9 mouse cellular contexts compared by ENCODE assay signal in genomic region chr3:39814814-39815213, GRCm38 (mm10).
DNase-seq lines count a peak whose midpoint lies in the region; ATAC-seq and TF ChIP-seq lines count a peak whose summit lies in the region.
"Had no signal": no experiment of that assay in that cellular context is flagged by ENCODE, and none has a peak within 500 bp of the region (broad histone marks: within the 10 kb centered on the region; RNA-seq: fewer than 3 reads in every experiment).

No protein-coding gene starts in this region.

- 10% methylated on average over 6 of the region's 6 CpGs for WGBS in heart, adult 2 months
- 27% methylated on average over 6 of the region's 6 CpGs for WGBS in heart, embryonic 11.5 days (ENCODE audit: insufficient replicate concordance)
- 35% methylated on average over 6 of the region's 6 CpGs for WGBS in midbrain, embryonic 11.5 days

- H3K4me3 ChIP-seq in heart, adult 2 months = no peak overlapping the region
- no peak overlapping the region for H3K4me3 ChIP-seq in heart, embryonic 11.5 days (ENCODE audit: low read depth, low read length)
- H3K4me3 ChIP-seq in midbrain, embryonic 11.5 days (ENCODE audit: low read depth, low read length) = no peak overlapping the region
- H3K4me3 ChIP-seq: liver, embryonic 15.5 days had no signal

- no peak overlapping the region for H3K9ac ChIP-seq in heart, adult 2 months (ENCODE audit: low read depth, low read length)
- H3K9ac ChIP-seq in heart, embryonic 11.5 days (ENCODE audit: low read depth, low read length) = no peak overlapping the region
- no peak overlapping the region for H3K9ac ChIP-seq in midbrain, embryonic 11.5 days (ENCODE audit: low read length)
- H3K9ac ChIP-seq: liver, embryonic 15.5 days had no signal

- intact Hi-C loops in heart, adult 2 months (cut with DNase I) = loop anchor here (1.0 to 2.0 kb wide), 2 partner anchors 422 to 932 kb away; no protein-coding TSS in a partner anchor
- intact Hi-C loops in heart, postnatal 10 days (cut with DNase I) = loop anchor here (1.0 to 10.0 kb wide), 5 partner anchors 423 to 931 kb away; no protein-coding TSS in a partner anchor

- 0 out of 2 replicates have a peak, but pooled peaks have one; percentile 46 for TF ChIP-seq EP300 in heart, adult 2 months (IDR thresholded peaks at IDR 0.05; ENCODE audit: insufficient read depth, low read depth, low read length)

- H3K9me3 ChIP-seq in heart, embryonic 11.5 days (replicated peaks; ENCODE audit: control insufficient read depth, low read length) = no peaks in the 10 kb centered on the region
- H3K9me3 ChIP-seq in midbrain, embryonic 11.5 days (ENCODE audit: control insufficient read depth, low read length) = no peaks in the 10 kb centered on the region
- H3K9me3 ChIP-seq: liver, embryonic 15.5 days had no signal

- ATAC-seq in heart, embryonic 11.5 days (replicated peaks; ENCODE audit: insufficient number of reproducible peaks, low FRiP score, low TSS enrichment) = no peak
- ATAC-seq in Patski = peak; percentile 76
- ATAC-seq in midbrain, embryonic 11.5 days (ENCODE audit: low FRiP score) = peak; percentile 78; the same call in 1 of the 2 replicates

- H3K36me3 ChIP-seq in heart, adult 2 months (ENCODE audit: control insufficient read depth, insufficient read depth, low read length) = no peaks in the 10 kb centered on the region
- no peaks in the 10 kb centered on the region for H3K36me3 ChIP-seq in heart, embryonic 11.5 days (ENCODE audit: control insufficient read depth, insufficient read depth, low read length)
- no peaks in the 10 kb centered on the region for H3K36me3 ChIP-seq in midbrain, embryonic 11.5 days (ENCODE audit: control insufficient read depth, insufficient read depth, low read length)
- H3K36me3 ChIP-seq: liver, embryonic 15.5 days had no signal

- H3K4me1 ChIP-seq in heart, adult 2 months (ENCODE audit: control insufficient read depth, insufficient read depth, low read length) = no peaks in the 10 kb centered on the region
- no peaks in the 10 kb centered on the region for H3K4me1 ChIP-seq in heart, embryonic 11.5 days (ENCODE audit: control insufficient read depth, insufficient read depth, low read length)
- H3K4me1 ChIP-seq in midbrain, embryonic 11.5 days (ENCODE audit: control insufficient read depth, insufficient read depth, low read length) = no peaks in the 10 kb centered on the region
- H3K4me1 ChIP-seq: liver, embryonic 15.5 days had no signal

- no peak overlapping the region for H3K4me2 ChIP-seq in heart, embryonic 11.5 days
- H3K4me2 ChIP-seq in midbrain, embryonic 11.5 days = no peak overlapping the region
- H3K4me2 ChIP-seq: liver, embryonic 15.5 days had no signal

- in situ Hi-C loops in Patski (cut with MboI; ENCODE audit: low pct_unique_long_range_greater_than_20kb) = loop anchor here (5.0 kb wide), 2 partner anchors 423 to 933 kb away; no protein-coding TSS in a partner anchor

- TF ChIP-seq CTCF in heart, adult 2 months (IDR thresholded peaks at IDR 0.05) = peak; percentile 97
- TF ChIP-seq CTCF in Patski (IDR thresholded peaks at IDR 0.05) = peak; percentile 97

- peak; percentile 21 to 38 for DNase-seq in heart, adult 2 months
- DNase-seq in Patski (ENCODE audit: low read depth, low spot score) = peak; percentile 20
- DNase-seq in embryo, embryonic 10.5 days (ENCODE audit: low spot score) = peak; percentile 82
- DNase-seq in heart, postnatal 10 days = peak; percentile 51 to 76
- DNase-seq in layer of hippocampus, postnatal 36 days = peak; percentile 54 to 58
- peak; percentile 89 for DNase-seq in midbrain, embryonic 11.5 days (ENCODE audit: low spot score, missing footprints)
- peak; percentile 7 for DNase-seq in yolk sac, embryonic 10.5 days (ENCODE audit: low spot score)

- CTCF ChIA-PET in Patski (lab: Charles Lee) = interaction anchor here (0.7 to 3.4 kb wide), 3 partner anchors 102 to 932 kb away, joined by 3 to 20 read pairs (median 3); no protein-coding TSS in a partner anchor

- POLR2A ChIA-PET in Patski (lab: Charles Lee) = no interaction called here

- H3K79me2 ChIP-seq in heart, adult 2 months (replicated peaks; ENCODE audit: control insufficient read depth, insufficient read depth, low read length) = no peaks in the 10 kb centered on the region

- no peak overlapping the region for H3K27ac ChIP-seq in heart, adult 2 months
- H3K27ac ChIP-seq in heart, embryonic 11.5 days (ENCODE audit: low read depth, low read length) = no peak overlapping the region
- no peak overlapping the region for H3K27ac ChIP-seq in midbrain, embryonic 11.5 days (ENCODE audit: low read depth, low read length)
- H3K27ac ChIP-seq: liver, embryonic 15.5 days had no signal

- no peaks in the 10 kb centered on the region for H3K27me3 ChIP-seq in heart, adult 2 months (ENCODE audit: control insufficient read depth, insufficient read depth, low read length)
- no peaks in the 10 kb centered on the region for H3K27me3 ChIP-seq in heart, embryonic 11.5 days (ENCODE audit: control insufficient read depth, insufficient read depth, low read length)
- peaks cover 12% of the 10 kb centered on the region for H3K27me3 ChIP-seq in Patski
- no peaks in the 10 kb centered on the region for H3K27me3 ChIP-seq in midbrain, embryonic 11.5 days (ENCODE audit: control insufficient read depth, insufficient read depth, low read length)
- H3K27me3 ChIP-seq: liver, embryonic 15.5 days had no signal

- no peak for TF ChIP-seq POLR2A in heart, adult 2 months (IDR thresholded peaks at IDR 0.05; ENCODE audit: insufficient read depth, low read depth, low read length)

Comparison
In these comparisons a context has a peak if more than half of its experiments do, and no peak if none do; other contexts are left out.
1. DNase-seq: peak in every context shown above with its lines; median percentile 89 in midbrain, embryonic 11.5 days; 82 in embryo, embryonic 10.5 days; 64 in heart, postnatal 10 days; 56 in layer of hippocampus, postnatal 36 days; 30 in heart, adult 2 months; 20 in Patski; 7 in yolk sac, embryonic 10.5 days.